Mouse (Mus musculus): ENCODE results near the gene Gm35549. TPM values are rescaled to one million over a fixed set of nuclear protein-coding genes. Genes with fewer than 3 reads are reported as not detected.

Gene Gm35549
- polyA plus RNA-seq, 1 experiment from 2014 or later: 0.51 TPM

Other genes with a start within 250 kb of the Gm35549 start
- gene Topaz1, start 96.7 kb downstream of the Gm35549 start, polyA plus RNA-seq (2015; fragmentation: Nextera tagmentation; extraction: Ambion mirVana): not detected in 2 replicates
- 7.4 and 7.9 TPM in 2 replicates for gene Tcaim, start 38.5 kb downstream of the Gm35549 start, polyA plus RNA-seq (2015; fragmentation: Nextera tagmentation; extraction: Ambion mirVana)
- 96.8 and 102 TPM in 2 replicates for gene Zfp445, start 22.0 kb upstream of the Gm35549 start, polyA plus RNA-seq (2015; fragmentation: Nextera tagmentation; extraction: Ambion mirVana)
- 3.9 and 4.5 TPM in 2 replicates for gene Zkscan7, start 41.6 kb upstream of the Gm35549 start, polyA plus RNA-seq (2015; fragmentation: Nextera tagmentation; extraction: Ambion mirVana)
- gene Zfp105, start 79.0 kb upstream of the Gm35549 start, polyA plus RNA-seq (2015; fragmentation: Nextera tagmentation; extraction: Ambion mirVana): 24.8 and 24.9 TPM in 2 replicates
- gene 1110059G10Rik, start 107.0 kb upstream of the Gm35549 start, polyA plus RNA-seq (2015; fragmentation: Nextera tagmentation; extraction: Ambion mirVana): 32.1 and 34.9 TPM in 2 replicates
- 14.8 and 16.6 TPM in 2 replicates for gene Kif15, start 107.0 kb upstream of the Gm35549 start, polyA plus RNA-seq (2015; fragmentation: Nextera tagmentation; extraction: Ambion mirVana)
- 23.8 and 25.0 TPM in 2 replicates for gene Tmem42, start 177.3 kb upstream of the Gm35549 start, polyA plus RNA-seq (2015; fragmentation: Nextera tagmentation; extraction: Ambion mirVana)
- gene Tgm4, start 190.7 kb upstream of the Gm35549 start, polyA plus RNA-seq (2015; fragmentation: Nextera tagmentation; extraction: Ambion mirVana): 0.48 and 0.55 TPM in 2 replicates